Mouse (Mus musculus) embryonic facial prominence, embryonic 10.5 days (tissue): ENCODE data around the gene Slc9a8. TPM values are rescaled to one million over a fixed set of nuclear protein-coding genes. Genes with fewer than 3 reads are reported as not detected.

Experiments used
- DNase-seq: peaks from one replicate; pipeline ENCODE4 v3.0.0-alpha.2; 2017; ENCODE audit warnings: low spot score
- H3K27ac ChIP-seq: fragments of 300-500 bp; sonication (generic); replicated peaks from 2 replicates; pipeline ENCODE4 v1.5.1; 2016; ENCODE audit warnings: mild to moderate bottlenecking
- H3K27me3 ChIP-seq: fragments of 300-500 bp; sonication (generic); replicated peaks from 2 replicates; pipeline ENCODE4 v1.6.1; 2016; ENCODE audit warnings: low read depth, mild to moderate bottlenecking; ENCODE audit not compliant: poor library complexity, severe bottlenecking
- H3K36me3 ChIP-seq: fragments of 300-500 bp; sonication (generic); replicated peaks from 2 replicates; pipeline ENCODE4 v1.6.1; 2016; ENCODE audit warnings: mild to moderate bottlenecking, moderate library complexity
- H3K4me1 ChIP-seq: fragments of 300-500 bp; sonication (generic); 2 replicates; pipeline ENCODE4 v1.6.1; 2016
- H3K4me3 ChIP-seq: fragments of 300-500 bp; sonication (generic); 2 replicates; pipeline ENCODE4 v1.5.1; 2016; ENCODE audit warnings: mild to moderate bottlenecking, moderate library complexity
- H3K9me3 ChIP-seq: fragments of 300-500 bp; sonication (generic); 2 replicates; pipeline ENCODE4 v1.6.1; 2016; ENCODE audit warnings: mild to moderate bottlenecking
- WGBS: fragments of 180-500 bp; shearing (Covaris S2); methylation state at CpG from one replicate; pipeline ENCODE4 v1.1.7; 2016; 5-methylcytosine and 5-hydroxymethylcytosine counted together
- polyA plus RNA-seq: library from polyadenylated mRNA; unstranded; fragments of >200 nt; fragmentation: Nextera tagmentation; extraction: Ambion mirVana; gene quantifications from 2 replicates; pipeline ENCODE4 v1.2.1, GENCODE M21; 2016

The Slc9a8 gene
- polyA plus RNA-seq, 1 experiment from 2014 or later = 25.9 TPM

- no peaks in the 10 kb centered on the region for H3K27me3 ChIP-seq
- peak; percentile 32 for DNase-seq
- peaks cover 68% of the 10 kb centered on the region for H3K36me3 ChIP-seq
- no peak overlapping the region for H3K27ac ChIP-seq
- H3K4me3 ChIP-seq = no peak overlapping the region
- WGBS = 47% methylated on average over 2 of the region's 2 CpGs
- H3K9me3 ChIP-seq = no peaks in the 10 kb centered on the region
- H3K4me1 ChIP-seq = peaks cover 14% of the 10 kb centered on the region
These were observed 56.6 kb downstream of the Slc9a8 start for GRCm38 (mm10) chr2:167478128-167478527.

GRCm38 (mm10) chr2:167479501-167479900 is 58.0 kb downstream of the Slc9a8 start:
- no peaks in the 10 kb centered on the region for H3K27me3 ChIP-seq
- no peak for DNase-seq
- no peaks in the 10 kb centered on the region for H3K9me3 ChIP-seq
- H3K27ac ChIP-seq = no peak overlapping the region
- H3K4me3 ChIP-seq = no peak overlapping the region
- H3K36me3 ChIP-seq = peaks cover 68% of the 10 kb centered on the region
- WGBS = 86% methylated on average over 1 of the region's 1 CpGs
- H3K4me1 ChIP-seq = peaks cover 14% of the 10 kb centered on the region

DNA sequence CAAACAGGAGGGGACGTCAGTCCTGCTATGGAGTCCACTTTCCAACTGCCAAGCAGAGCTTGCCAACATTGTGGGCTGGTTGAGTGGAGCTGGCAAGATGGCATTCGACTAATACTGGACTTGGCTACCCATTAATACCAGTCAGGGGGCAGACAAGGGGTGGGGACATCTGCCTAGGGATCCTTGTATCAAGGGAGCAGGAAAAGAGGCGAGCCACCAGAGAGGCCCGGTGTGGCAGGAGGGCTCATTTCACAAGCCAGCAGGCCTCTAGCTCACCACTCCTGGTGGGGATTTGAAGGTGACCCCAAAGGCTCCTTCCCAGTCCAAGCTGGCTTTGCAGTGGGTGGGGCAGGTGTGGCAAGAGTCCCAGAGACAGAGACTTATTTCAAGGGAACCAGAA is 61.2 kb downstream of the Slc9a8 start:
- Histone ChIP-seq H3K27me3 (no peaks in the 10 kb centered on the region), H3K4me1 (no peaks in the 10 kb centered on the region), H3K27ac (no peak overlapping the region), H3K4me3 (no peak overlapping the region), H3K9me3 (no peaks in the 10 kb centered on the region), H3K36me3 (peaks cover 65% of the 10 kb centered on the region)
- WGBS = 93% methylated on average over 4 of the region's 4 CpGs
- DNase-seq = no peak

- no peak for DNase-seq
- Histone ChIP-seq H3K36me3 (peaks cover 69% of the 10 kb centered on the region), H3K4me3 (no peak overlapping the region), H3K4me1 (no peaks in the 10 kb centered on the region), H3K27me3 (no peaks in the 10 kb centered on the region), H3K27ac (no peak overlapping the region), H3K9me3 (no peaks in the 10 kb centered on the region)
- 93% methylated on average over 27 of the region's 27 CpGs for WGBS
These were observed 61.7 kb downstream of the Slc9a8 start for GRCm38 (mm10) chr2:167483081-167483826.

DNA sequence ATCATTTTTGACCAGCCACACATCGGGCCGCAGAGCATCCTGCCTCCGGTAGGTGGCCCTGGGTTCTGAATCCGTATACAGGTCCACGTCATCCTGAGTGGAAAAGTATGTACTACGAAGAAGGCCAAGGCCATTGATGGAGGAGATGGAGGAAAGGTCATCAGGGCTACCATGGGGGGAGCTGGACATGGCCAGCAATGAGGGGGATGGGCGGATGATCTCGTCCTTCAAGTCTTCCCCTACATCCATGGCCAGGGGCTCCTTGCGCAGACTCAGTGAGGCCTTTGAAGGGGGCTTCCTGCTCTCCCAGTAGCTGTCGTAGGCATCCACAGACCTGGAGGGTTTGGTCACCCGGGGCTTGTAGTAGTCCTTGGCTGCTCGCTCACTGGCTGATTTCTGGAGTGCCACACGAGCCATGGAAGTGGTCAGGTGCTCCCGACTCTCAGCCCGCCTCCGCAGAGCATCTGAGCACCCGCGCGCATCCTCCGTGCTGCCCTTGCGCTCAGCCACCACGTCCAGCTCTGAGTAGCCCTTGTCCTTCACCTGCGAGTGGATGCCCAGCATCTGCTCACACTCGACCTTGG is 62.4 kb downstream of the Slc9a8 start:
- H3K36me3 ChIP-seq = peaks cover 75% of the 10 kb centered on the region
- no peak overlapping the region for H3K4me3 ChIP-seq
- H3K4me1 ChIP-seq = no peaks in the 10 kb centered on the region
- H3K27me3 ChIP-seq = no peaks in the 10 kb centered on the region
- 95% methylated on average over 24 of the region's 24 CpGs for WGBS
- H3K27ac ChIP-seq = no peak overlapping the region
- no peak for DNase-seq
- no peaks in the 10 kb centered on the region for H3K9me3 ChIP-seq

DNA sequence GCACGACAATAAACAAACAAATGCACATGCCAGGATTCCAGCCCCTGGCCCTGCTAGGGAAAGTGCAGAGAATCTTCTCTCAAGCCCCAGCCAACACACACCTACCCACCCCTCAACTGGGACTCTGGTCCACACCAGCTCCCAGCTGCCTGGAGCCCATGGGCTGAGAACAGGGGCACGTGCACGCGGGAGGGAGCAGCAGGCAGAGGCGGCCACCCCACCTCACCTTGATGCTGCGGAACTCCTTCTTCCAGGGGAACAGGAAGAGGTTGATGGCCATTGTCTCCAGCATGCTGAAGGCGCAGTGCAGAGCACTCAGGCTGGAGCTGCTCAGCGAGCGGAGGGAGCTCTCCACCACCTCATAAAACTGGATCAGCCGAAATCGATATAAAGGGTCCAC is 63.4 kb downstream of the Slc9a8 start:
- no peaks in the 10 kb centered on the region for H3K9me3 ChIP-seq
- H3K27me3 ChIP-seq = no peaks in the 10 kb centered on the region
- DNase-seq = no peak
- WGBS = 95% methylated on average over 11 of the region's 11 CpGs
- H3K4me3 ChIP-seq = no peak overlapping the region
- H3K36me3 ChIP-seq = peaks cover 77% of the 10 kb centered on the region
- H3K27ac ChIP-seq = no peak overlapping the region
- H3K4me1 ChIP-seq = no peaks in the 10 kb centered on the region

DNA sequence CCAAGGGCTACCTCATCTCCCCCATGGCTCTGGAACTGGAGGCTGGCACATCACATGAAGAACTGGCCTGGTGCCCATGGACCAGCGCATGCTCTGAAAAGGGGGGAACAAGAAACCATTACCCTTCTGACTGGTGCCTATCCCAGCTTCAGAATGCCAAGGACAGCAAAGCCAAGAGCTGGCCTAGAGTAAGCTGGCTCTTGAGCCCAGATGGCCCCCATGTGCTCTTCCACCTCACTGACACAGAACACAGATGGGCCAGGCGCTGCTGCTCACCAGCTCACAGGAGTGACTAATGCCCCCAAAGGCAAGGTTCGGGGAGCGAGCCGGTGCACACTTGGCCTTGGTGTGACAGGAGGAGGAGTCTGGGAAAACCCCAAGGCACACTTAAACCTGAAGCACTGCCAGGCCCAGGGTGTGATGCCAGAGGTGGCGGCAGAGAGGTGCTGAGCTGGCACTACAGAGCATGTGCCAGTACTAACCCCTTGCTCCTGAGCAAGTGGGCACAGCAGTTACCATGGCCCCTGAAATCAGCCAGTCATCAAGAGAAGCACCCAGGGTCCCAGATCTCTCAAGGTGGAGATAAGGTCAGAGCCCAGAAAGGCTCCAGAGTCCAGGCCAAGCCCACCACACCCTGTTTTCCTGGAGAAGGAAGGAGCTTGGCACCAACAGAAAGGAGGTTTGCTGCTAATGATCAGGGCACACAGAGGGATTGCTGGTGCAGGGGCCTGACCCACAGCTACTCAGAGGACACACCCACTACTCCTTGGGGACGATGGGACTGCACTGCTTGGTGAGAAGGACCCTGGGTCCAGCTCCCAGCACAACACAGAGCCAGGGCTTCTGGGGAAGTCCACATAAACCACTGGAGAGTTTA is 64.2 kb downstream of the Slc9a8 start:
- peaks cover 72% of the 10 kb centered on the region for H3K36me3 ChIP-seq
- H3K9me3 ChIP-seq = no peaks in the 10 kb centered on the region
- no peaks in the 10 kb centered on the region for H3K27me3 ChIP-seq
- no peak overlapping the region for H3K4me3 ChIP-seq
- peaks cover 8% of the 10 kb centered on the region for H3K4me1 ChIP-seq
- no peak for DNase-seq
- WGBS = 91% methylated on average over 7 of the region's 7 CpGs
- no peak overlapping the region for H3K27ac ChIP-seq

DNA sequence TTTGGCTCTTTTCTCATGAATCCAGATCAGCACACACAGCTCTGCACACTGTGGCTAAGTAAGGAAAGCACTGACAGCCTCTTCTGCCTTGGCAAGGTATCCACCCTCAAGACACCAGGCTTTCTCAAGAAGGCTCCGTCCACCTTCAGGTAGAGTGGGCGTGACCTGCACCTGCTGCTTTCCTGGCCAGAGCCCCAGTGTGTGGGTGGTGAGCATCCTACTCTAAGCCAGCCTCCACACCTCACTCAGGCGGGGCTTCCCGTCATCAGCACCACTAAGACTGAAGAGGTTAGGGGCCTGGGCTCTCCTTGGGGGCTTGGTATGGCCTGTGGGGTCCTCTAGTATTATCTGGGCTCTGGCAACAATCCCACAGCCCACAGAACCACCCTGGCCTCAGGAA is 65.1 kb downstream of the Slc9a8 start:
- DNase-seq = no peak
- H3K36me3 ChIP-seq = peaks cover 68% of the 10 kb centered on the region
- H3K4me3 ChIP-seq = no peak overlapping the region
- H3K4me1 ChIP-seq = peaks cover 16% of the 10 kb centered on the region
- H3K27me3 ChIP-seq = no peaks in the 10 kb centered on the region
- WGBS = 86% methylated on average over 4 of the region's 4 CpGs
- H3K9me3 ChIP-seq = no peaks in the 10 kb centered on the region
- no peak overlapping the region for H3K27ac ChIP-seq

- 93% methylated on average over 6 of the region's 6 CpGs for WGBS
These were observed 66.0 kb downstream of the Slc9a8 start for GRCm38 (mm10) chr2:167487551-167487950.

DNA sequence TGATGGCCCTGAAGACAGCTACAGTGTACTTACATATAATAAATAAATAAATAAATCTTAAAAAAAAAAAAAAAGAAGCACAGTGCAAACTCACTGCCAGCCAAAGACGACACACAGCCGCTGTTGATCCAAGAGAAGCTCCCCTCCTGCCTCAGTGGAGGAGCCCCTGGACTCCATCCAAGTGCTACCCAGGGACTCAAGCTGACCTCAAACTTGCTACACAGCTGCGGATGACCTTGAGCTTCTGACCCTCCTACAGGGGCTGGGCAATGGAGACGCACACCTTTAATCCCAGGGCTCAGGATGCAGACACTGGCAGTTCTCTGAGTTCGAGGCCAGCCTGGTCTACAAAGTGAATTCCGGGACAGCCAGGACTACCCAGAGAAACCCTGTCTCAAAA is 66.5 kb downstream of the Slc9a8 start:
- no peak for DNase-seq
- WGBS = 94% methylated on average over 6 of the region's 6 CpGs
- H3K36me3 ChIP-seq = peaks cover 55% of the 10 kb centered on the region
- H3K9me3 ChIP-seq = no peaks in the 10 kb centered on the region
- H3K27me3 ChIP-seq = no peaks in the 10 kb centered on the region
- no peak overlapping the region for H3K4me3 ChIP-seq
- peaks cover 24% of the 10 kb centered on the region for H3K4me1 ChIP-seq
- H3K27ac ChIP-seq = no peak overlapping the region

More at GRCm38 (mm10) chr2:167487551-167487950, 66.0 kb downstream of the Slc9a8 start:
- H3K4me3 ChIP-seq = no peak overlapping the region
- no peaks in the 10 kb centered on the region for H3K9me3 ChIP-seq
- DNase-seq = no peak
- peaks cover 24% of the 10 kb centered on the region for H3K4me1 ChIP-seq
- H3K27ac ChIP-seq = no peak overlapping the region
- peaks cover 59% of the 10 kb centered on the region for H3K36me3 ChIP-seq
- H3K27me3 ChIP-seq = no peaks in the 10 kb centered on the region

DNA sequence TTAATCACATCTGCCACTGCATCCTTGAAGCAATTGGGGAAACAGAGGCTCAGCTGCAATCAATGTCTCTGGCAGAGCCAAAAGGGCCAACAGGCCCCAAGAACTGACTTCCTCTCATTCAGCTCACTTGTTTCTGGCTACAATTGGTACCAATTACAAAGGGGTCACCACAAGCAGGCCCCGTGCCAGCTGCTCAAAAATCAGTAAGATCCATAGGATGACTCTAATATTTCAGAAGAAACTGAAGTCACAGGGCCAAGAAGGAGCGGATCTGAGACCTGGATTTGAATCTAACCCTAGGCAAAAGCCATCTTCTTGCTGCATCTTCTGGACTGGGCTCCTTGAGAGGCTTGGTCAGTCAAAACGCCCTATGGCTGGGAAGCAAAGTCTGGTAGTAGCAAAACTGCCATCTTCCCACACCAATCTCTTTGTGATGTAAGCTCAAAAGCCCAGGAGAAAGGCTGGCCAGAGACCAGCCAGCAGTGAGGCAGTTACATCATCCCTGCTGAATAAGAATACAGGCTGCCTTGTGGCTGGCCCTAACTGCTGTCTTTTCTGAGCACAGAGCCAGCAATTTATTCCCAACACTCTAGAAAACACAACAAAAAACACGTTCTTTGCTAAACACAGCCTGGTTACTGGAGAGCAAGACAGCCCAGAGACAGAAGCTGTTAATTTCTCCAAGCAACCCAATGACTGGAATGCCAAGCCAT is 69.5 kb downstream of the Slc9a8 start:
- Histone ChIP-seq H3K4me1 (peaks cover 32% of the 10 kb centered on the region), H3K27ac (no peak overlapping the region), H3K36me3 (peaks cover 37% of the 10 kb centered on the region), H3K9me3 (no peaks in the 10 kb centered on the region), H3K27me3 (no peaks in the 10 kb centered on the region), H3K4me3 (peak overlapping the region; percentile 95)
- no peak for DNase-seq
- WGBS = 82% methylated on average over 4 of the region's 4 CpGs
